Mouse (Mus musculus): ENCODE measurements around the gene Cbln4.

The Cbln4 gene

DNA sequence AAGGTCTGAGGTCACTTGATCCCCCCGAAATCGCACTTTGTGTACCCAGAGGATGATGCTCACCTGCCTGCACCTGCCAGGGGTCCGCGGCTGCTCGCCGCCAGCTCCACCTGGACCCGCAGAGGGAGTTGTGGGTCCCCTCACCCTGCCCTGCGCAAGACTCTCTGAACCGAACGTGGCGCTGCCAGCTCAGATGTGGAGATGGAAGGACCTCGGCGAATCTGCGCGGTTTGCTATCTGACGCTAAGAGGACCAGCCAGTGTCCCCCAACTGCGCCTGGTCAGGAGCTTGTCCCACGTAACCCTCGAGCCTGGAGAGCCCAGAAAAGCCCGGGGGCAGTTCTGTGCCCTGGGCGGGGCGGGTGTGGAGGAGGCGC is at the start of gene Cbln4:
Cbln4 (minus strand) TSS at position 232 of the 376 bp plus-strand sequence.
- DNase-seq (ENCODE audit: low spot score in 2 of 2) = no peak

- no peak for DNase-seq (ENCODE audit: low spot score in 2 of 2)
Measured at GRCm38 (mm10) chr2:172078596-172078995, 35.3 kb upstream of the Cbln4 start.

- no peak for DNase-seq (ENCODE audit: low spot score in 2 of 2)
Measured at GRCm38 (mm10) chr2:172076295-172076694, 33.0 kb upstream of the Cbln4 start.

GRCm38 (mm10) chr2:172062876-172063275 is 19.6 kb upstream of the Cbln4 start:
- no peak for DNase-seq (ENCODE audit: low spot score in 2 of 2)

- DNase-seq (ENCODE audit: low spot score in 2 of 2) = no peak
Measured at GRCm38 (mm10) chr2:172059747-172060146, 16.5 kb upstream of the Cbln4 start.

DNA sequence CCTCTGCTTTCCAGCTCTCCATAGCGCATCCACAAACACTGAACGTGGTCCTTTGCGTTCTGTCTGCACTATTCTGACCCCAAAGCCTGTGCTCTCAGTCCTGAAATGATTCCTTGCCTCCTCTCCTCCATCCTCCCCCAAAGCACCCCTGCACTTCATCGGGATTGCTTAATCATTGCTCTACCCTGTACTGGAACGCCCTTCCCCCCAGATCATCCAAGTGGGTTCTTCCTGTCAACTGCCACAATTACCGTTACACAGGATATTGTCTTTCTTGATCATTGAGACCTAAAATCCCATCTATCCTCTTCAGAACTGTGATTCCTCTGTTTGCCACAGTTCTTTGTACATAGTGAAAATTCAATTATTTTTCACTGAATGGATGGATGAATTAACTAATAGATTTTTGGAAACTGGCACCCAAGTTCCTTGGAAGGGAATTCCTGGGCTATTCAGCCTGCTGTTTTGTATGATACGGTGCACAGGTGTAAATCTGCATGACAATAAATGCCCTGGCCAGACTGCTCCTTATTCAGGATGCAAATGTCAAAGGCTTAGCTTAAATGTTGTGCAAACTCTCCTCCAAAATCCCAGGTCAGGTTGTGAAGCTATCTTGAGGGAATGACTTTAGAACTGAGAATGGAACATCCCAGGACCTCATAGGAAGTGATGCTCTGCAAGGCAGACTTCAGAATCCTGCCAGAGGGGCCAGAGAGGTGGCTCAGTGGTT is 15.8 kb upstream of the Cbln4 start:
- DNase-seq (ENCODE audit: low spot score in 2 of 2) = no peak

GRCm38 (mm10) chr2:172046002-172046401 is 2.7 kb upstream of the Cbln4 start:
- no peak for DNase-seq (ENCODE audit: low spot score in 2 of 2)

- no peak for DNase-seq (ENCODE audit: low spot score in 2 of 2)
Measured at GRCm38 (mm10) chr2:172042607-172043234, 545 bp downstream of the Cbln4 start.

DNA sequence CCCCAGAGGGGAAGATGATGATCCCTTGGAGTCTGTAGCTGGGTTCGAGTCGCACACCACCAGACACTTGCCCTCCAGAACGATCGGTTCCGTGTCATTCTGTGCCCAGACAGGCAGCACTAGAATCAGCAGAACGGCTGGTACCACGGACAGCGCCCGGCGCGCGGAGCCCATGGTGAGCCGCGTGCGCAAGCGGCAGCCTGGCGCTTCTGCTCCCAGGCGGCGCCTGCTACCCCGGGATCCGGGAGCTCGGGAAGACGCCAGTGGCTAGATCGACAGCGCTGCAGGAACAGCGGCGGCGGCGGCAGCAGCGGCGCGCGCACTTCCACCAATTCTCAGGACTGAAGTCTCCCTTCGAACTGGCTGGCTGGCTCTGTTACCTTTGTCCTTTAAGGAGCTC is 1.1 kb downstream of the Cbln4 start:
- peak; percentile 21 to 64 for DNase-seq (ENCODE audit: low spot score in 2 of 2)

DNA sequence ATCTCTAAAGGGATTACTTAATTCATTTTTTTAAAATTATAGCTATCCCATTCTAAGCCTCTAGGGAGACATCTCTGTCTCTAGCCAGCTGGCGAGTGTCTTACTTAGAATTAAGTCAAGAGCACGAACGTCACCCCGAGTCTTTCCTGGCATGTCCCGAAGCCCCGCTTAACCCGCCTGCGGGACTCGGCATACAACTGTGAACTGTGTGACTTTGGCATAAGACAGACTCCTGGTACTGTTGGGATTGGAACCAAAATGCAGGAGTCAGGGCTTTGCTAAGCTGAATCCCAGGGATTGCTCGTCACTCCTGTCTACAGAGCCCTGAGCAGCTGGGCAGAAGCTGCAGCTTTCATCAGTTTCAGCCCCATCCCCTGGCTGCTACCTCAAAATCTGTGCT is 2.4 kb downstream of the Cbln4 start:
- DNase-seq (ENCODE audit: low spot score in 2 of 2) = no peak

DNA sequence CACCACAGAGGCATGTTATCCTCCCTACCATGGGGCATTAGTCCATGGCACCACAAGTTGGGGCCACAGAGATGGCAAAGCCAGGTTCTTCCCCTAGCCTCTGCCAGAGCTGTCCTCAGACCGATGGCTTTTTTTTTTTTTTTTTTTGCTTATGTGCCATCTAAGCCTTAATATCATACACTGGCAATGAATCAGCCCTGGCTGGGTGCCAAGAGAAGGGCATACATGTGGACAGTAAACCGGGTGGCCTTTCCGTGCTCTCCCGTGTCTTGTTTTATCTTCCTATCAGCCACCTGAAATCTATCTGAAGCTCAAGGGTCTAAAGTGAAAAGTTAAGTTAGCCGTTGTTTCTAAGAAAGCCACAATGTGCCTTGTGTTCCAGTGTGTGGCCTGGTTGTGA is 3.7 kb downstream of the Cbln4 start:
- DNase-seq (ENCODE audit: low spot score in 2 of 2) = no peak

DNA sequence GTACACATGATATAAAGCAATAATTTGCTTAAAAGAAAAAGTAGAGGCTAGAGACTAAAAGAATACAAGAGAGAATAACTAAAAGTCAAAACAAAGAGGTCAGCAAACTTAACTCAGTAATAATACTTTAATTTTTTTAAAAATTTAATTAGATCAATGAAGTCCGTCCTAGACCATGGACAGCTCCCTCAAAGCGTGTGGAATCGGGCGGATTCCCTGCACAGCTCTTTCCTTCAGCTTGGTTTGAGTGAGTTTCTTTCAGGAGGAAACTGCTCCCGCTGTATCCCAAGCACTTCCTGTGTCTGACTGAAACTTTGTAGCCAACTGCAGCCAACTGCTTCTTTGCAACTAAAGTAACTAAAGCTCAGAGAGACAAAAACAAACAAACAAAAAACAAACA is 9.0 kb downstream of the Cbln4 start:
- no peak for DNase-seq (ENCODE audit: low spot score in 2 of 2)

- DNase-seq (ENCODE audit: low spot score in 2 of 2) = no peak
Measured at GRCm38 (mm10) chr2:172025459-172026130, 17.7 kb downstream of the Cbln4 start.

DNA sequence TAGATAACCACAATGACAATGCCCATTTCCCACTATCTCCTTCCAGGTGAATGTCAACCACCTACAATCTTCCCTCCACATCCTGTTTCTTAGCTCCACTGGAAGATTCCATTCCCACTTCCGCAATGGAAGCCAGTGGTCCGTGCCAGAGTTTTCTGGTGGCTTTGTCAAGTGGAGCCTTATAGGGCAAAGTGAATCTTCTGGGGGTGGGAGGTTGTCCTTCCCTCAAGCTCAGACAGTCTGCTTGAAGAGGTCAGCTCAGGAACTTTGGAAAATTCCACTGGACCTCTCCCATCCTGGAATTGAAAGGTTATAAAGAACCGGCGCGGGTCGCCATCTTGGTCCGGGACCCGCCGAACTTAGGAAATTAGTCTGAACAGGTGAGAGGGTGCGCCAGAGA is 36.5 kb downstream of the Cbln4 start:
- DNase-seq (ENCODE audit: low spot score in 2 of 2) = no peak

GRCm38 (mm10) chr2:172005970-172006369 is 37.3 kb downstream of the Cbln4 start:
- no peak for DNase-seq (ENCODE audit: low spot score in 2 of 2)

- no peak for DNase-seq (ENCODE audit: low spot score in 2 of 2)
Measured at GRCm38 (mm10) chr2:172004029-172004984, 39.0 kb downstream of the Cbln4 start.

DNA sequence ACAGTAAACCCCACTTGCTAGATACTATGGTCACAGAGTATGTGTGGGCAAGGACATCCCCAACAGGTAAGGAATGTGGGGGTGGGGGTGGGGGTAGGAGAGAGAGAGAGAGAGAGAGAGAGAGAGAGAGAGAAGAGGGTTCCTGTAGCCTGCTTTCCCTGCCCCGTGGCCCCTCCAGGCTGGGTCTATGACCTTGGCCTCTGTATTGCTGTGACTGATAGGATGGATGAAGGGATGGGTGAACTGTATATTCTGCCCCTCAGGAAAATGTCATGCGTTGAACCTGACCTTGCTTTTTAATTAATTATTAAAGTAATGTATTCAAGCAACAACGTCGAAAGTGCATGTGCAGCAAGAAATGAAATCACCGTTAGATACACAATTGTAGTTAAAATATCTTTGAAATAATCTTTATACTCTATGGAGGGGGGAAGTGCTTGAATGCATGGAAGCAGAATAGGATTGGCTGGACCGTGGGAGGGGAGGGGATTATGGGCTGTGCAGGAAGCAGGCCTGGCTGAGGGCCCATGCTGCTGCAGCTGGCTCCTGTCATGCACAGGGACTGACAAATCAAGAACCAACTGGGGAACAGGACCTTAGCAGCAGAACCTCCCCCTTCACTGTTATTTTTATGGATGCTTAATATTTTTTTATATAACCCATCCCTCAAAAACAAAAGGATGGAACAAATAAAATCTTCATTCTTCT is 46.1 kb downstream of the Cbln4 start:
- no peak for DNase-seq (ENCODE audit: low spot score in 2 of 2)

GRCm38 (mm10) chr2:171994861-171995260 is 48.4 kb downstream of the Cbln4 start:
- no peak for DNase-seq (ENCODE audit: low spot score in 2 of 2)

- DNase-seq (ENCODE audit: low spot score in 2 of 2) = no peak
Measured at GRCm38 (mm10) chr2:171994240-171994639, 49.0 kb downstream of the Cbln4 start.

DNA sequence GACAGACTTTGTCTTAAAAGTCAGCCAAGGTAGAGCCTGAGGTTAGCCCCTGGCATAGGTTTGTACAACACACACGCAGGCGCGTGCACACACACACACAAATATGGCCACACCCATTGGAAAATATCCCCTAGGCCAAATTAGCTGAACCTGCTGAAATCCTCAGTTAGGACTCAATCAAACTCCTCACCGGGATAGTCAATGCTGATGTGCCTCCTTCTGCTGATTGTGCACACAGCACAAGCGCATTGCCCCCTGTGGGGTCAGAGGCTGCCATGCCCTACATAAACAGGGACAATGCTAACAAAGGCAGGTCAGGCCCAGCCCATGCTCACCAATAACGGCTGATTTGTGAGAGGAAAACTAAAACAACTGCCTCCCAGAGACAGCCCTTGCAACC is 56.6 kb downstream of the Cbln4 start:
- no peak for DNase-seq (ENCODE audit: low spot score in 2 of 2)
